Mouse (Mus musculus) urinary bladder, postnatal 10 days (tissue): ENCODE results near the gene Iffo1.

ENCODE experiments used
- DNase-seq: peaks from one replicate; pipeline ENCODE4 v3.0.0; 2022; ENCODE audit warnings: low spot score

Gene Iffo1

GRCm38 (mm10) chr6:125195541-125196075, 50.6 kb downstream of the Iffo1 start:
- DNase-seq: no peak

- DNase-seq: no peak
Observed at GRCm38 (mm10) chr6:125196301-125196700, 51.3 kb downstream of the Iffo1 start.

- no peak for DNase-seq
Observed at GRCm38 (mm10) chr6:125197166-125197565, 52.1 kb downstream of the Iffo1 start.

- DNase-seq: no peak
Observed at GRCm38 (mm10) chr6:125210436-125210835, 65.4 kb downstream of the Iffo1 start.
